Mouse (Mus musculus) CH12.LX (cell line): ENCODE results near the gene Slc11a1. TPM values are rescaled to one million over a fixed set of nuclear protein-coding genes. Genes with fewer than 3 reads are reported as not detected.

ENCODE experiments used
- DNase-seq: peaks from one replicate; pipeline ENCODE4 v3.0.0-alpha.2; 2013; ENCODE audit errors: extremely low read depth
- H3K27ac ChIP-seq: 2 replicates; pipeline ENCODE4 v1.5.1; 2012; ENCODE audit warnings: low read depth, mild to moderate bottlenecking, control low read depth, moderate library complexity; ENCODE audit not compliant: insufficient read depth
- H3K27me3 ChIP-seq: replicated peaks from 2 replicates; pipeline ENCODE3; 2012; ENCODE audit warnings: inconsistent platforms
- H3K36me3 ChIP-seq, 2 experiments: replicated peaks in 1 of 2; 2 replicates each; pipeline versions ENCODE3 to v1.6.1; 2012; ENCODE audit warnings: inconsistent platforms in 1 of 2, low read length in 1 of 2, mild to moderate bottlenecking in 1 of 2, mixed read lengths in 1 of 2, moderate library complexity in 1 of 2; ENCODE audit not compliant: control insufficient read depth in 1 of 2, insufficient read depth in 1 of 2
- H3K4me1 ChIP-seq, 2 experiments: 2 replicates each; pipeline ENCODE4 v1.6.1; 2012; ENCODE audit warnings: inconsistent platforms in 1 of 2, moderate library complexity in 1 of 2; ENCODE audit not compliant: insufficient read depth in 2 of 2, control insufficient read depth in 1 of 2
- H3K4me2 ChIP-seq: 2 replicates; pipeline ENCODE4 v1.6.1; 2012; ENCODE audit warnings: low read depth, mild to moderate bottlenecking, control low read depth; ENCODE audit not compliant: poor library complexity, insufficient read depth, severe bottlenecking
- H3K4me3 ChIP-seq, 3 experiments: fragments of 150-350 bp in 1 of 3; sonication (generic) in 1 of 3; replicated peaks in 1 of 3; 2 replicates each; pipeline versions ENCODE3 to v1.5.1; 2011 to 2012; ENCODE audit warnings: low read depth in 2 of 3, low read length in 2 of 3, mild to moderate bottlenecking in 2 of 3, moderate library complexity in 2 of 3, control low read depth in 1 of 3, improper control_type of control experiment in 1 of 3, inconsistent platforms in 1 of 3, mixed read lengths in 1 of 3; ENCODE audit not compliant: poor library complexity in 1 of 3
- H3K79me2 ChIP-seq: replicated peaks from 2 replicates; pipeline ENCODE4 v1.6.1; 2012; ENCODE audit warnings: mild to moderate bottlenecking, moderate library complexity; ENCODE audit not compliant: control insufficient read depth, poor library complexity, insufficient read depth, severe bottlenecking; ENCODE audit errors: extremely low read depth
- H3K9ac ChIP-seq: 2 replicates; pipeline ENCODE4 v1.6.1; 2012; ENCODE audit warnings: low read depth, mild to moderate bottlenecking, control low read depth, moderate library complexity; ENCODE audit not compliant: insufficient read depth
- H3K9me3 ChIP-seq: replicated peaks from 2 replicates; pipeline ENCODE3; 2012; ENCODE audit warnings: low read length, inconsistent platforms, mixed read lengths
- CHD2 ChIP-seq: IDR thresholded peaks from 2 replicates; pipeline ENCODE4 v1.6.1; 2011; ENCODE audit warnings: low read length, improper control_type of control experiment
- E2F4 ChIP-seq: IDR thresholded peaks from 2 replicates; pipeline ENCODE4 v1.6.1; 2011; ENCODE audit warnings: low read depth, low read length, improper control_type of control experiment; ENCODE audit not compliant: insufficient replicate concordance
- ELF1 ChIP-seq: IDR thresholded peaks from 2 replicates; pipeline ENCODE4 v1.6.1; 2014; ENCODE audit warnings: low read depth, mild to moderate bottlenecking, inconsistent platforms, low read length, improper control_type of control experiment
- EP300 ChIP-seq: IDR thresholded peaks from 2 replicates; pipeline ENCODE4 v1.6.1; 2011; ENCODE audit warnings: low read length, improper control_type of control experiment
- ETS1 ChIP-seq: conservative IDR thresholded peaks from 2 replicates; pipeline ENCODE4 v1.6.1; 2012; ENCODE audit warnings: low read depth, mild to moderate bottlenecking, inconsistent platforms, low read length, improper control_type of control experiment, moderate library complexity
- HCFC1 ChIP-seq: IDR thresholded peaks from 2 replicates; pipeline ENCODE4 v1.6.1; 2012; ENCODE audit warnings: low read depth, mild to moderate bottlenecking, inconsistent platforms, low read length, improper control_type of control experiment
- IRF4 ChIP-seq: IDR thresholded peaks from 2 replicates; pipeline ENCODE4 v1.6.1; 2014; ENCODE audit warnings: low read depth, mild to moderate bottlenecking, inconsistent platforms, low read length, improper control_type of control experiment
- JUND ChIP-seq: conservative IDR thresholded peaks from 2 replicates; pipeline ENCODE4 v1.6.1; 2011; ENCODE audit warnings: low read depth, low read length, improper control_type of control experiment
- MAX ChIP-seq: IDR thresholded peaks from 2 replicates; pipeline ENCODE4 v1.6.1; 2011; ENCODE audit warnings: low read length, improper control_type of control experiment
- MEF2A ChIP-seq: IDR thresholded peaks from 2 replicates; pipeline ENCODE4 v1.6.1; 2014; ENCODE audit warnings: low read depth, mild to moderate bottlenecking, inconsistent platforms, low read length, improper control_type of control experiment, borderline replicate concordance
- MXI1 ChIP-seq: IDR thresholded peaks from 2 replicates; pipeline ENCODE4 v1.6.1; 2011; ENCODE audit warnings: mild to moderate bottlenecking, low read depth, low read length, improper control_type of control experiment
- MYC ChIP-seq: IDR thresholded peaks from 2 replicates; pipeline ENCODE4 v1.6.1; 2011; ENCODE audit warnings: low read depth, mild to moderate bottlenecking, improper control_type of control experiment, low read length
- NRF1 ChIP-seq: IDR thresholded peaks from 2 replicates; pipeline ENCODE4 v1.6.1; 2014; ENCODE audit warnings: low read depth, mild to moderate bottlenecking, inconsistent platforms, low read length, improper control_type of control experiment, moderate library complexity
- PAX5 ChIP-seq: IDR thresholded peaks from 2 replicates; pipeline ENCODE4 v1.6.1; 2012; ENCODE audit warnings: low read length, inconsistent platforms, mixed read lengths
- POLR2AphosphoS2 ChIP-seq: IDR thresholded peaks from 2 replicates; pipeline ENCODE4 v1.6.1; 2011; ENCODE audit warnings: low read depth, low read length, improper control_type of control experiment
- RAD21 ChIP-seq: IDR thresholded peaks from 2 replicates; pipeline ENCODE4 v1.6.1; 2011; ENCODE audit warnings: low read depth, mild to moderate bottlenecking, low read length, improper control_type of control experiment, moderate library complexity
- SIN3A ChIP-seq: IDR thresholded peaks from 2 replicates; pipeline ENCODE4 v1.6.1; 2012; ENCODE audit warnings: low read length, improper control_type of control experiment, inconsistent platforms
- SMC3 ChIP-seq: IDR thresholded peaks from 2 replicates; pipeline ENCODE4 v1.6.1; 2011; ENCODE audit warnings: low read depth, low read length, improper control_type of control experiment
- TBP ChIP-seq: conservative IDR thresholded peaks from 2 replicates; pipeline ENCODE4 v1.6.1; 2011; ENCODE audit warnings: low read depth, low read length, improper control_type of control experiment
- TCF12 ChIP-seq: IDR thresholded peaks from 2 replicates; pipeline ENCODE4 v1.6.1; 2014; ENCODE audit warnings: low read depth, mild to moderate bottlenecking, inconsistent platforms, low read length, improper control_type of control experiment
- UBTF ChIP-seq: IDR thresholded peaks from 2 replicates; pipeline ENCODE4 v1.6.1; 2012; ENCODE audit warnings: low read depth, mild to moderate bottlenecking, inconsistent platforms, low read length, improper control_type of control experiment, moderate library complexity
- ZKSCAN1 ChIP-seq: IDR thresholded peaks from 2 replicates; pipeline ENCODE4 v1.6.1; 2012; ENCODE audit warnings: low read depth, inconsistent platforms, low read length, improper control_type of control experiment, borderline replicate concordance
- ZMIZ1 ChIP-seq: IDR thresholded peaks from 2 replicates; pipeline ENCODE4 v1.6.1; 2012; ENCODE audit warnings: low read depth, mild to moderate bottlenecking, inconsistent platforms, low read length, improper control_type of control experiment
- dilution Hi-C: fragments of 300-500 bp; cut with MboI; formaldehyde crosslinking; loops from 2 replicates; pipeline ENCODE4 v1.14.3; 2020; ENCODE audit warnings: low sequenced_read_pairs; ENCODE audit not compliant: extremely low pct_unique_long_range_greater_than_20kb, extremely low pct_ligation_motif_present
- in situ Hi-C: fragments of 300-500 bp; cut with MboI; formaldehyde crosslinking; loops from 3 replicates; pipeline ENCODE4 v1.14.3; 2019; ENCODE audit warnings: low sequenced_read_pairs, low pct_ligation_motif_present, low pct_unique_long_range_greater_than_20kb, mixed read lengths
- polyA plus RNA-seq: library from polyadenylated mRNA; unstranded; fragments of >175 nt; gene quantifications from 2 replicates; pipeline ENCODE4 v1.2.1, GENCODE M21; 2012; ENCODE audit warnings: low read depth; ENCODE audit not compliant: insufficient read length
- total RNA-seq, 2 experiments: library from RNA; depleted of rRNA; stranded (reverse); fragments of 300-350 nt in 1 of 2; fragments of >200 nt in 1 of 2; gene quantifications; 2 replicates each; pipeline ENCODE4 v1.2.3; 2012 to 2014

Slc11a1 gene
- total and polyA plus RNA-seq, 3 experiments, result 17.0 to 96.4 (median 35.7) TPM

DNA sequence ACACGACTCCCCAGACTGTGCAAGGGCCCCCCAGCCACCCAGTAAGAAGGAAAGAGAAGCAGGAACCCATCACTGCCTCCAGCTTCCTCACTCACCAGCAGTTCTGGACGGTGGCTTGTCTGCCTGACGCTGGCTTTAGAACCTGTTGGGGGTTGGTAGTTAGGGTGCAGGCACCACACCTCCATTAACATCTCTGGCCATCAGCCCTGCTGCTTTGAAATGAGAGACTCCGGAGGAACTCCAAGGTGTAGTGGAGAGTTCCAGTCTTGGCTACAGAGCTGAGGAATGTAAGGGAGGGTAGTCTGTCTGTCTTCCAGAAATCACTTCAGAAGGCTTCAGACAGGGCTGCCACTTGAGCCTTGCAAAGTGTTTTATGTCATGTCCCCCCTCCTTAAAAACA is 5.0 kb upstream of the Slc11a1 start:
- Histone ChIP-seq H3K4me2 (no peak overlapping the region), H3K4me1 (peaks cover 18 to 37% of the 10 kb centered on the region in 2 experiments), H3K79me2 (no peaks in the 10 kb centered on the region), H3K27me3 (no peaks in the 10 kb centered on the region), H3K9me3 (no peaks in the 10 kb centered on the region), H3K9ac (no peak overlapping the region), H3K36me3 (peaks cover 0 to 6% of the 10 kb centered on the region in 2 experiments), H3K27ac (no peak overlapping the region), H3K4me3 (no peak overlapping the region)
- dilution Hi-C loops (no loop called here), in situ Hi-C loops (no loop called here)
- TF ChIP-seq EP300 (no peak), HCFC1 (no peak), MYC (no peak), SIN3A (no peak), MAX (no peak), SMC3 (no peak), ZMIZ1 (no peak), UBTF (no peak), MXI1 (no peak), JUND (no peak), ELF1 (no peak), ETS1 (no peak)
- no peak for DNase-seq

DNA sequence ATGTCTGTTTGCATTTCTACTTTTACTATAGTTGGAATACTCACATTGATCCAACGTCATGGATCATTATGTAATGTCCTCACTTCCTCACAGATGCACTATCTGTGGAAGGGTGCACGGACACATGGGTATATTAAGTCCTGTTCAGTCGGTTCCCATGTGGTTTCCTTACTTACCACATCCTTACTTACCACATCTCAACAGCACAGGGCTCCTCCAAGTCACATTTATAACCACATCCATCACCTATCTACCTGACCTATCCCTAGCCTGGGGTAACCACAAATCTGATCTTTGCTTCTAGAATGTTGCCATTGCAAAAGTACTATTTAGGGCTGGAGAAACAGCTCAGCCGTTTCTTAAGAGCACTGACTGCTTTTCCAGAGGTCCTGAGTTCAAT is 1.6 kb upstream of the Slc11a1 start:
- in situ Hi-C loops (no loop called here), dilution Hi-C loops (no loop called here)
- no peaks in the 10 kb centered on the region for H3K79me2 ChIP-seq
- H3K4me3 ChIP-seq, result no peak overlapping the region
- H3K9ac ChIP-seq, result no peak overlapping the region
- H3K4me2 ChIP-seq, result no peak overlapping the region
- no peaks in the 10 kb centered on the region for H3K9me3 ChIP-seq
- no peak overlapping the region for H3K27ac ChIP-seq
- peaks cover 30 to 42% of the 10 kb centered on the region in 2 experiments for H3K4me1 ChIP-seq
- no peak for TF ChIP-seq PAX5
- no peak for TF ChIP-seq E2F4
- TF ChIP-seq MEF2A, result no peak
- TF ChIP-seq ZKSCAN1, result no peak
- TF ChIP-seq RAD21, result no peak
- no peak for TF ChIP-seq POLR2AphosphoS2
- no peak for TF ChIP-seq TBP
- TF ChIP-seq EP300, result no peak
- TF ChIP-seq TCF12, result no peak
- no peak for TF ChIP-seq MYC
- TF ChIP-seq CHD2, result no peak
- TF ChIP-seq SMC3, result no peak
- no peak for TF ChIP-seq IRF4
- no peak for TF ChIP-seq NRF1
- TF ChIP-seq UBTF, result no peak
- no peak for TF ChIP-seq MAX
- TF ChIP-seq HCFC1, result no peak
- H3K27me3 ChIP-seq, result no peaks in the 10 kb centered on the region
- no peak for DNase-seq
- peaks cover 0 to 3% of the 10 kb centered on the region in 2 experiments for H3K36me3 ChIP-seq
